Mouse (Mus musculus): ENCODE measurements around the gene Pde4b.

- TF ChIP-seq CTCF (IDR thresholded peaks at IDR 0.05; ENCODE audit: low read depth, low read length) (no peak), POLR2A (IDR thresholded peaks at IDR 0.05; ENCODE audit: borderline replicate concordance, low read depth, low read length) (no peak)
These were observed 542.9 kb downstream of the Pde4b start for GRCm38 (mm10) chr4:102630261-102630660.

Measured in bone marrow macrophage, adult 2 months (primary cell).